Mouse (Mus musculus) CH12.LX (cell line): Measurements from ENCODE around the gene Cacng2. TPM values are rescaled to one million over a fixed set of nuclear protein-coding genes. Genes with fewer than 3 reads are reported as not detected.

Experiments
- DNase-seq: peaks from one replicate; pipeline ENCODE4 v3.0.0-alpha.2; 2013; ENCODE audit errors: extremely low read depth
- H3K27ac ChIP-seq: 2 replicates; pipeline ENCODE4 v1.5.1; 2012; ENCODE audit warnings: low read depth, mild to moderate bottlenecking, control low read depth, moderate library complexity; ENCODE audit not compliant: insufficient read depth
- H3K27me3 ChIP-seq: replicated peaks from 2 replicates; pipeline ENCODE3; 2012; ENCODE audit warnings: inconsistent platforms
- H3K36me3 ChIP-seq, 2 experiments: replicated peaks in 1 of 2; 2 replicates each; pipeline versions ENCODE3 to v1.6.1; 2012; ENCODE audit warnings: inconsistent platforms in 1 of 2, low read length in 1 of 2, mild to moderate bottlenecking in 1 of 2, mixed read lengths in 1 of 2, moderate library complexity in 1 of 2; ENCODE audit not compliant: control insufficient read depth in 1 of 2, insufficient read depth in 1 of 2
- H3K4me1 ChIP-seq, 2 experiments: 2 replicates each; pipeline ENCODE4 v1.6.1; 2012; ENCODE audit warnings: inconsistent platforms in 1 of 2, moderate library complexity in 1 of 2; ENCODE audit not compliant: insufficient read depth in 2 of 2, control insufficient read depth in 1 of 2
- H3K4me2 ChIP-seq: 2 replicates; pipeline ENCODE4 v1.6.1; 2012; ENCODE audit warnings: low read depth, mild to moderate bottlenecking, control low read depth; ENCODE audit not compliant: poor library complexity, insufficient read depth, severe bottlenecking
- H3K4me3 ChIP-seq, 3 experiments: fragments of 150-350 bp in 1 of 3; sonication (generic) in 1 of 3; replicated peaks in 1 of 3; 2 replicates each; pipeline versions ENCODE3 to v1.5.1; 2011 to 2012; ENCODE audit warnings: low read depth in 2 of 3, low read length in 2 of 3, mild to moderate bottlenecking in 2 of 3, moderate library complexity in 2 of 3, control low read depth in 1 of 3, improper control_type of control experiment in 1 of 3, inconsistent platforms in 1 of 3, mixed read lengths in 1 of 3; ENCODE audit not compliant: poor library complexity in 1 of 3
- H3K79me2 ChIP-seq: replicated peaks from 2 replicates; pipeline ENCODE4 v1.6.1; 2012; ENCODE audit warnings: mild to moderate bottlenecking, moderate library complexity; ENCODE audit not compliant: control insufficient read depth, poor library complexity, insufficient read depth, severe bottlenecking; ENCODE audit errors: extremely low read depth
- H3K9ac ChIP-seq: 2 replicates; pipeline ENCODE4 v1.6.1; 2012; ENCODE audit warnings: low read depth, mild to moderate bottlenecking, control low read depth, moderate library complexity; ENCODE audit not compliant: insufficient read depth
- H3K9me3 ChIP-seq: replicated peaks from 2 replicates; pipeline ENCODE3; 2012; ENCODE audit warnings: low read length, inconsistent platforms, mixed read lengths
- CHD2 ChIP-seq: IDR thresholded peaks from 2 replicates; pipeline ENCODE4 v1.6.1; 2011; ENCODE audit warnings: low read length, improper control_type of control experiment
- E2F4 ChIP-seq: IDR thresholded peaks from 2 replicates; pipeline ENCODE4 v1.6.1; 2011; ENCODE audit warnings: low read depth, low read length, improper control_type of control experiment; ENCODE audit not compliant: insufficient replicate concordance
- ELF1 ChIP-seq: IDR thresholded peaks from 2 replicates; pipeline ENCODE4 v1.6.1; 2014; ENCODE audit warnings: low read depth, mild to moderate bottlenecking, inconsistent platforms, low read length, improper control_type of control experiment
- ETS1 ChIP-seq: conservative IDR thresholded peaks from 2 replicates; pipeline ENCODE4 v1.6.1; 2012; ENCODE audit warnings: low read depth, mild to moderate bottlenecking, inconsistent platforms, low read length, improper control_type of control experiment, moderate library complexity
- GABPA ChIP-seq: IDR thresholded peaks from 2 replicates; pipeline ENCODE4 v1.6.1; 2012; ENCODE audit warnings: low read depth, low read length, improper control_type of control experiment, inconsistent platforms; ENCODE audit not compliant: insufficient replicate concordance
- IRF4 ChIP-seq: IDR thresholded peaks from 2 replicates; pipeline ENCODE4 v1.6.1; 2014; ENCODE audit warnings: low read depth, mild to moderate bottlenecking, inconsistent platforms, low read length, improper control_type of control experiment
- JUN ChIP-seq: IDR thresholded peaks from 2 replicates; pipeline ENCODE4 v1.6.1; 2011; ENCODE audit warnings: low read depth, mild to moderate bottlenecking, low read length, improper control_type of control experiment, moderate library complexity; ENCODE audit not compliant: insufficient read depth
- KAT2A ChIP-seq: IDR thresholded peaks from 2 replicates; pipeline ENCODE4 v1.6.1; 2012; ENCODE audit warnings: low read length, improper control_type of control experiment, inconsistent platforms; ENCODE audit not compliant: insufficient replicate concordance
- MAX ChIP-seq: IDR thresholded peaks from 2 replicates; pipeline ENCODE4 v1.6.1; 2011; ENCODE audit warnings: low read length, improper control_type of control experiment
- MAZ ChIP-seq: IDR thresholded peaks from 2 replicates; pipeline ENCODE4 v1.6.1; 2012; ENCODE audit warnings: low read depth, mild to moderate bottlenecking, inconsistent platforms, low read length, improper control_type of control experiment, moderate library complexity
- MYC ChIP-seq: IDR thresholded peaks from 2 replicates; pipeline ENCODE4 v1.6.1; 2011; ENCODE audit warnings: low read depth, mild to moderate bottlenecking, improper control_type of control experiment, low read length
- NRF1 ChIP-seq: IDR thresholded peaks from 2 replicates; pipeline ENCODE4 v1.6.1; 2014; ENCODE audit warnings: low read depth, mild to moderate bottlenecking, inconsistent platforms, low read length, improper control_type of control experiment, moderate library complexity
- POLR2A ChIP-seq: IDR thresholded peaks from 2 replicates; pipeline ENCODE4 v1.6.1; 2011; ENCODE audit warnings: low read depth, mild to moderate bottlenecking, improper control_type of control experiment, low read length
- USF1 ChIP-seq: IDR thresholded peaks from 2 replicates; pipeline ENCODE4 v1.6.1; 2014; ENCODE audit warnings: low read depth, mild to moderate bottlenecking, inconsistent platforms, low read length, improper control_type of control experiment
- ZMIZ1 ChIP-seq: IDR thresholded peaks from 2 replicates; pipeline ENCODE4 v1.6.1; 2012; ENCODE audit warnings: low read depth, mild to moderate bottlenecking, inconsistent platforms, low read length, improper control_type of control experiment
- dilution Hi-C: fragments of 300-500 bp; cut with MboI; formaldehyde crosslinking; loops from 2 replicates; pipeline ENCODE4 v1.14.3; 2020; ENCODE audit warnings: low sequenced_read_pairs; ENCODE audit not compliant: extremely low pct_unique_long_range_greater_than_20kb, extremely low pct_ligation_motif_present
- in situ Hi-C: fragments of 300-500 bp; cut with MboI; formaldehyde crosslinking; loops from 3 replicates; pipeline ENCODE4 v1.14.3; 2019; ENCODE audit warnings: low sequenced_read_pairs, low pct_ligation_motif_present, low pct_unique_long_range_greater_than_20kb, mixed read lengths
- polyA plus RNA-seq: library from polyadenylated mRNA; unstranded; fragments of >175 nt; gene quantifications from 2 replicates; pipeline ENCODE4 v1.2.1, GENCODE M21; 2012; ENCODE audit warnings: low read depth; ENCODE audit not compliant: insufficient read length
- total RNA-seq, 2 experiments: library from RNA; depleted of rRNA; stranded (reverse); fragments of 300-350 nt in 1 of 2; fragments of >200 nt in 1 of 2; gene quantifications; 2 replicates each; pipeline ENCODE4 v1.2.3; 2012 to 2014

Gene Cacng2
- total and polyA plus RNA-seq, 3 experiments: not detected

- TF ChIP-seq MAZ: no peak
- no peak for TF ChIP-seq POLR2A
- no peak for TF ChIP-seq ELF1
These were observed 163.4 kb downstream of the Cacng2 start, which contains the start of gene Foxred2 (continued) for GRCm38 (mm10) chr15:77956404-77956901.

GRCm38 (mm10) chr15:77955440-77956403 is 164.1 kb downstream of the Cacng2 start:
- TF ChIP-seq CHD2: no peak
- TF ChIP-seq IRF4: no peak
- TF ChIP-seq KAT2A: no peak
- no peak for TF ChIP-seq GABPA
- no peak for TF ChIP-seq MAX
- Histone ChIP-seq H3K27me3 (no peaks in the 10 kb centered on the region), H3K79me2 (no peaks in the 10 kb centered on the region), H3K27ac (no peak overlapping the region), H3K4me2 (no peak overlapping the region), H3K9me3 (peaks cover 4% of the 10 kb centered on the region), H3K4me3 (no peak overlapping the region), H3K4me1 (peaks cover 0 to 3% of the 10 kb centered on the region in 2 experiments; a peak in 1 of 4 replicates), H3K9ac (no peak overlapping the region), H3K36me3 (peaks cover 26 to 28% of the 10 kb centered on the region in 2 experiments)
- dilution Hi-C loops: no loop called here
- DNase-seq: no peak
- in situ Hi-C loops: loop anchor here (25.0 kb wide), 1 partner anchor 582 kb away; the partner anchor contains the start of genes C1qtnf6 and Sstr3

GRCm38 (mm10) chr15:77954362-77954761 is 165.5 kb downstream of the Cacng2 start:
- H3K27me3 ChIP-seq: no peaks in the 10 kb centered on the region
- in situ Hi-C loops (loop anchor here (25.0 kb wide), 1 partner anchor 583 kb away; the partner anchor contains the start of genes C1qtnf6 and Sstr3), dilution Hi-C loops (no loop called here)

More at GRCm38 (mm10) chr15:77954362-77954761, 165.5 kb downstream of the Cacng2 start:
- Histone ChIP-seq H3K4me3 (no peak overlapping the region), H3K4me1 (peaks cover 0 to 3% of the 10 kb centered on the region in 2 experiments; a peak in 1 of 4 replicates), H3K27ac (no peak overlapping the region), H3K36me3 (peaks cover 12 to 14% of the 10 kb centered on the region in 2 experiments), H3K4me2 (no peak overlapping the region), H3K79me2 (no peaks in the 10 kb centered on the region), H3K9me3 (peaks cover 4% of the 10 kb centered on the region), H3K9ac (no peak overlapping the region)
- no peak for TF ChIP-seq GABPA
- no peak for TF ChIP-seq MAZ
- TF ChIP-seq USF1: no peak
- TF ChIP-seq NRF1: no peak
- TF ChIP-seq ZMIZ1: no peak
- TF ChIP-seq E2F4: no peak
- no peak for TF ChIP-seq MYC
- TF ChIP-seq KAT2A: no peak
- no peak for TF ChIP-seq ETS1
- no peak for TF ChIP-seq JUN
- no peak for DNase-seq
